Mouse (Mus musculus): ENCODE data around the gene Olfr68. TPM values are rescaled to one million over a fixed set of nuclear protein-coding genes. Genes with fewer than 3 reads are reported as not detected.
A peak's percentile ranks its signal among the peaks of the same experiment; 100 is the strongest.
"Not testable (repeated sequence)": the region's sequence is repeated elsewhere in the genome, so short reads cannot be mapped to it uniquely, and the experiment has no call there.

Gene Olfr68
- polyA plus RNA-seq, 1 experiment from 2014 or later = not detected

- Histone ChIP-seq H3K4me1 (ENCODE audit: insufficient read depth) (no peaks in the 10 kb centered on the region), H3K36me3 (replicated peaks; ENCODE audit: insufficient read depth, low read length) (no peaks in the 10 kb centered on the region), H3K4me2 (ENCODE audit: low read depth, low read length) (no peak within 1 kb of the TSS), H3K4me3 (ENCODE audit: low read depth, low read length) (no peak within 1 kb of the TSS), H3K27me3 (ENCODE audit: insufficient read depth, low read length) (no peaks in the 10 kb centered on the region), H3K9ac (replicated peaks) (no peak within 1 kb of the TSS), H3K9me3 (ENCODE audit: low read length) (no peaks in the 10 kb centered on the region), H3K27ac (ENCODE audit: low read depth) (no peak within 1 kb of the TSS)
- DNase-seq = no peak
- no peak for ATAC-seq
- TF ChIP-seq CTCF (IDR thresholded peaks at IDR 0.05; ENCODE audit: low read depth) (no peak), EP300 (IDR thresholded peaks at IDR 0.05; ENCODE audit: low read depth) (no peak)
- 76% methylated on average over 2 of the region's 2 CpGs for WGBS (ENCODE audit: insufficient replicate concordance)
These were observed 8.0 kb downstream of the Olfr68 start, which contains the start of gene Olfr69 for GRCm38 (mm10) chr7:103771494-103771893. Gene Olfr69, minus strand, starts transcription at chr7:103771594.

- not testable (repeated sequence) for H3K27ac ChIP-seq (ENCODE audit: low read depth); H3K9ac ChIP-seq (replicated peaks); H3K27me3 ChIP-seq (ENCODE audit: insufficient read depth, low read length); H3K4me1 ChIP-seq (ENCODE audit: insufficient read depth); H3K4me2 ChIP-seq (ENCODE audit: low read depth, low read length); ATAC-seq; DNase-seq; H3K4me3 ChIP-seq (ENCODE audit: low read depth, low read length); H3K36me3 ChIP-seq (replicated peaks; ENCODE audit: insufficient read depth, low read length); H3K9me3 ChIP-seq (ENCODE audit: low read length)
- 58% methylated on average over 6 of the region's 6 CpGs for WGBS (ENCODE audit: insufficient replicate concordance)
These were observed 11.8 kb downstream of the Olfr68 start for GRCm38 (mm10) chr7:103767687-103768086.

GRCm38 (mm10) chr7:103762212-103762611 lies 17.3 kb downstream of the Olfr68 start:
- not testable (repeated sequence) for H3K4me3 ChIP-seq (ENCODE audit: low read depth, low read length); H3K4me1 ChIP-seq (ENCODE audit: insufficient read depth); ATAC-seq; H3K27ac ChIP-seq (ENCODE audit: low read depth); H3K9me3 ChIP-seq (ENCODE audit: low read length); H3K9ac ChIP-seq (replicated peaks); DNase-seq; H3K36me3 ChIP-seq (replicated peaks; ENCODE audit: insufficient read depth, low read length); H3K27me3 ChIP-seq (ENCODE audit: insufficient read depth, low read length)
- H3K4me2 ChIP-seq (ENCODE audit: low read depth, low read length) = 0 out of 2 replicates have a peak overlapping the region, but pooled peaks have one; percentile 18
- 27% methylated on average over 6 of the region's 6 CpGs for WGBS (ENCODE audit: insufficient replicate concordance)

- 47% methylated on average over 2 of the region's 2 CpGs for WGBS (ENCODE audit: insufficient replicate concordance)
- no peaks in the 10 kb centered on the region for H3K27me3 ChIP-seq (ENCODE audit: insufficient read depth, low read length)
- H3K9me3 ChIP-seq (ENCODE audit: low read length) = no peaks in the 10 kb centered on the region
- no peak within 1 kb of the TSS for H3K4me3 ChIP-seq (ENCODE audit: low read depth, low read length)
- H3K4me1 ChIP-seq (ENCODE audit: insufficient read depth) = no peaks in the 10 kb centered on the region
- DNase-seq (no peak), ATAC-seq (no peak)
- TF ChIP-seq EP300 (IDR thresholded peaks at IDR 0.05; ENCODE audit: low read depth) = no peak
- TF ChIP-seq CTCF (IDR thresholded peaks at IDR 0.05; ENCODE audit: low read depth) = no peak
- H3K9ac ChIP-seq (replicated peaks) = no peak within 1 kb of the TSS
- no peak within 1 kb of the TSS for H3K27ac ChIP-seq (ENCODE audit: low read depth)
- no peaks in the 10 kb centered on the region for H3K36me3 ChIP-seq (replicated peaks; ENCODE audit: insufficient read depth, low read length)
- no peak within 1 kb of the TSS for H3K4me2 ChIP-seq (ENCODE audit: low read depth, low read length)
These were observed 22.3 kb downstream of the Olfr68 start, which contains the start of gene Olfr630 for GRCm38 (mm10) chr7:103757233-103757632. Gene Olfr630, minus strand, starts transcription at chr7:103757333.

- Histone ChIP-seq H3K27me3 (ENCODE audit: insufficient read depth, low read length) (no peaks in the 10 kb centered on the region), H3K27ac (ENCODE audit: low read depth) (no peak within 1 kb of the TSS), H3K4me1 (ENCODE audit: insufficient read depth) (no peaks in the 10 kb centered on the region), H3K9ac (replicated peaks) (no peak within 1 kb of the TSS), H3K4me2 (ENCODE audit: low read depth, low read length) (no peak within 1 kb of the TSS), H3K4me3 (ENCODE audit: low read depth, low read length) (no peak within 1 kb of the TSS), H3K36me3 (replicated peaks; ENCODE audit: insufficient read depth, low read length) (no peaks in the 10 kb centered on the region), H3K9me3 (ENCODE audit: low read length) (no peaks in the 10 kb centered on the region)
- TF ChIP-seq CTCF (IDR thresholded peaks at IDR 0.05; ENCODE audit: low read depth) (no peak), EP300 (IDR thresholded peaks at IDR 0.05; ENCODE audit: low read depth) (no peak)
- 70% methylated on average over 2 of the region's 2 CpGs for WGBS (ENCODE audit: insufficient replicate concordance)
- DNase-seq = no peak
- ATAC-seq = no peak
These were observed 34.7 kb downstream of the Olfr68 start, which contains the start of gene Olfr629 for GRCm38 (mm10) chr7:103744843-103745242. Gene Olfr629, minus strand, starts transcription at chr7:103744943.

- Histone ChIP-seq H3K9me3 (ENCODE audit: low read length) (no peaks in the 10 kb centered on the region), H3K4me1 (ENCODE audit: insufficient read depth) (no peaks in the 10 kb centered on the region), H3K27me3 (ENCODE audit: insufficient read depth, low read length) (no peaks in the 10 kb centered on the region), H3K27ac (ENCODE audit: low read depth) (no peak within 1 kb of the TSS), H3K4me2 (ENCODE audit: low read depth, low read length) (no peak within 1 kb of the TSS), H3K4me3 (ENCODE audit: low read depth, low read length) (no peak within 1 kb of the TSS), H3K36me3 (replicated peaks; ENCODE audit: insufficient read depth, low read length) (no peaks in the 10 kb centered on the region), H3K9ac (replicated peaks) (no peak within 1 kb of the TSS)
- ATAC-seq = no peak
- 82% methylated on average over 1 of the region's 1 CpGs for WGBS (ENCODE audit: insufficient replicate concordance)
- no peak for TF ChIP-seq CTCF (IDR thresholded peaks at IDR 0.05; ENCODE audit: low read depth)
- no peak for TF ChIP-seq EP300 (IDR thresholded peaks at IDR 0.05; ENCODE audit: low read depth)
- DNase-seq = no peak
These were observed 49.4 kb downstream of the Olfr68 start, which contains the start of gene Olfr628 for GRCm38 (mm10) chr7:103730074-103730473. Gene Olfr628, plus strand, starts transcription at chr7:103730374.

Other genes with a start within 250 kb of the Olfr68 start
- not detected in 2 replicates for gene Olfr612, start 237.0 kb downstream of the Olfr68 start, polyA plus RNA-seq (2015; fragmentation: Nextera tagmentation; extraction: Ambion mirVana)
- gene Olfr613, start 231.6 kb downstream of the Olfr68 start, polyA plus RNA-seq (2015; fragmentation: Nextera tagmentation; extraction: Ambion mirVana) = not detected in 2 replicates
- gene Olfr615, start 223.6 kb downstream of the Olfr68 start, polyA plus RNA-seq (2015; fragmentation: Nextera tagmentation; extraction: Ambion mirVana) = not detected in 2 replicates
- not detected in 2 replicates for gene Olfr616, start 210.6 kb downstream of the Olfr68 start, polyA plus RNA-seq (2015; fragmentation: Nextera tagmentation; extraction: Ambion mirVana)
- gene Olfr617, start 206.6 kb downstream of the Olfr68 start, polyA plus RNA-seq (2015; fragmentation: Nextera tagmentation; extraction: Ambion mirVana) = not detected in 2 replicates
- gene Olfr618, start 189.6 kb downstream of the Olfr68 start, polyA plus RNA-seq (2015; fragmentation: Nextera tagmentation; extraction: Ambion mirVana) = not detected in 2 replicates
- not detected in 2 replicates for gene Olfr619, start 179.1 kb downstream of the Olfr68 start, polyA plus RNA-seq (2015; fragmentation: Nextera tagmentation; extraction: Ambion mirVana)
- gene Olfr620, start 167.2 kb downstream of the Olfr68 start, polyA plus RNA-seq (2015; fragmentation: Nextera tagmentation; extraction: Ambion mirVana) = not detected in 2 replicates
- gene Olfr622, start 137.0 kb downstream of the Olfr68 start, polyA plus RNA-seq (2015; fragmentation: Nextera tagmentation; extraction: Ambion mirVana) = not detected in 2 replicates
- not detected in 2 replicates for gene Olfr623, start 116.0 kb downstream of the Olfr68 start, polyA plus RNA-seq (2015; fragmentation: Nextera tagmentation; extraction: Ambion mirVana)
- gene Olfr624, start 108.5 kb downstream of the Olfr68 start, polyA plus RNA-seq (2015; fragmentation: Nextera tagmentation; extraction: Ambion mirVana) = 0.01 TPM in 1 of 2 replicates, not detected in the other
- not detected in 2 replicates for gene Olfr625-ps1, start 97.0 kb downstream of the Olfr68 start, polyA plus RNA-seq (2015; fragmentation: Nextera tagmentation; extraction: Ambion mirVana)
- gene Olfr243, start 65.0 kb downstream of the Olfr68 start, polyA plus RNA-seq (2015; fragmentation: Nextera tagmentation; extraction: Ambion mirVana) = not detected in 2 replicates
- gene Olfr628, start 49.3 kb downstream of the Olfr68 start, polyA plus RNA-seq (2015; fragmentation: Nextera tagmentation; extraction: Ambion mirVana) = not detected in 2 replicates
- gene Olfr629, start 34.8 kb downstream of the Olfr68 start, polyA plus RNA-seq (2015; fragmentation: Nextera tagmentation; extraction: Ambion mirVana) = 0.07 and 0.09 TPM in 2 replicates
- not detected in 2 replicates for gene Olfr630, start 22.4 kb downstream of the Olfr68 start, polyA plus RNA-seq (2015; fragmentation: Nextera tagmentation; extraction: Ambion mirVana)
- 0.04 TPM in 1 of 2 replicates, not detected in the other for gene Olfr69, start 8.1 kb downstream of the Olfr68 start, polyA plus RNA-seq (2015; fragmentation: Nextera tagmentation; extraction: Ambion mirVana)
- 0.02 TPM in 1 of 2 replicates, not detected in the other for gene Olfr67, start 12.1 kb upstream of the Olfr68 start, polyA plus RNA-seq (2015; fragmentation: Nextera tagmentation; extraction: Ambion mirVana)
- gene Hbb-bt, start 34.3 kb upstream of the Olfr68 start, polyA plus RNA-seq (2015; fragmentation: Nextera tagmentation; extraction: Ambion mirVana) = 16,738 and 17,184 TPM in 2 replicates
- 51,353 and 55,260 TPM in 2 replicates for gene Hbb-bs, start 48.4 kb upstream of the Olfr68 start, polyA plus RNA-seq (2015; fragmentation: Nextera tagmentation; extraction: Ambion mirVana)
- not detected in 2 replicates for gene Hbb-bh2, start 60.8 kb upstream of the Olfr68 start, polyA plus RNA-seq (2015; fragmentation: Nextera tagmentation; extraction: Ambion mirVana)
- 1.8 and 2.5 TPM in 2 replicates for gene Hbb-bh1, start 63.5 kb upstream of the Olfr68 start, polyA plus RNA-seq (2015; fragmentation: Nextera tagmentation; extraction: Ambion mirVana)
- 5.5 and 5.6 TPM in 2 replicates for gene Hbb-y, start 73.5 kb upstream of the Olfr68 start, polyA plus RNA-seq (2015; fragmentation: Nextera tagmentation; extraction: Ambion mirVana)
- gene Olfr66, start 106.6 kb upstream of the Olfr68 start, polyA plus RNA-seq (2015; fragmentation: Nextera tagmentation; extraction: Ambion mirVana) = not detected in 2 replicates
- gene Olfr64, start 114.8 kb upstream of the Olfr68 start, polyA plus RNA-seq (2015; fragmentation: Nextera tagmentation; extraction: Ambion mirVana) = not detected in 2 replicates
- not detected in 2 replicates for gene Olfr65, start 123.8 kb upstream of the Olfr68 start, polyA plus RNA-seq (2015; fragmentation: Nextera tagmentation; extraction: Ambion mirVana)
- gene Olfr631, start 149.1 kb upstream of the Olfr68 start, polyA plus RNA-seq (2015; fragmentation: Nextera tagmentation; extraction: Ambion mirVana) = not detected in 2 replicates
- gene Olfr632, start 154.6 kb upstream of the Olfr68 start, polyA plus RNA-seq (2015; fragmentation: Nextera tagmentation; extraction: Ambion mirVana) = 0.06 TPM in 1 of 2 replicates, not detected in the other
- not detected in 2 replicates for gene Olfr633, start 164.7 kb upstream of the Olfr68 start, polyA plus RNA-seq (2015; fragmentation: Nextera tagmentation; extraction: Ambion mirVana)
- gene Olfr635, start 191.5 kb upstream of the Olfr68 start, polyA plus RNA-seq (2015; fragmentation: Nextera tagmentation; extraction: Ambion mirVana) = not detected in 2 replicates
- not detected in 2 replicates for gene Olfr638, start 219.0 kb upstream of the Olfr68 start, polyA plus RNA-seq (2015; fragmentation: Nextera tagmentation; extraction: Ambion mirVana)
- not detected in 2 replicates for gene Olfr639, start 237.6 kb upstream of the Olfr68 start, polyA plus RNA-seq (2015; fragmentation: Nextera tagmentation; extraction: Ambion mirVana)
- not detected in 2 replicates for gene Olfr640, start 245.9 kb upstream of the Olfr68 start, polyA plus RNA-seq (2015; fragmentation: Nextera tagmentation; extraction: Ambion mirVana)